Mouse (Mus musculus) E14TG2a.4 (cell line): ENCODE results near the gene Pdzk1.

Source experiments
- CTCF ChIP-seq: conservative IDR thresholded peaks from 2 replicates; pipeline ENCODE4 v1.5.1; 2014; ENCODE audit warnings: low read length
- NANOG ChIP-seq: IDR thresholded peaks from 2 replicates; pipeline ENCODE4 v1.6.1; 2014; ENCODE audit warnings: borderline replicate concordance, low read length, mixed read lengths
- POU5F1 ChIP-seq: IDR thresholded peaks from 2 replicates; pipeline ENCODE4 v1.6.1; 2014; ENCODE audit warnings: low read length, borderline replicate concordance

DNA sequence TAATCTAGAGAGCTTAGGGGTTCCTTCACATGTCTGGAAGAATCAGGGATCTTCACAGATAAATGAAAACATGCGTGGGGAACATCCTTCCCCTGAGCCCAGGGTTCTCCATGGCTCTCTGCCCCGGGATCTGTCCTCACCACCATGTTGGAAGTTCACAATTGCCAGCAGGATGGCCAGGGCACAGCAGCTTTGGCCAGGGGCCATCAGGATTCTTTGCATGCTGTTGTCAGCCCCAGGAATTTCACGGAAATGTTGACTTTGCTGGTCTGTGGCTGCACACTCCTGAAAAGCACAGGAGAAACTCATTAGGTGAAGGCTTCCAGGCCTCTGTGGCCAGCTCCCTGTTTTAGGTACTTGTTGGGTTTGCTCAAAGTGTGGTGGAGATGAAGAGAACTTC lies 20.4 kb upstream of the Pdzk1 start:
- TF ChIP-seq CTCF (no peak), NANOG (no peak), POU5F1 (no peak)
